Mouse (Mus musculus) kidney, adult 2 months (tissue): ENCODE measurements at regions not wholly inside any gene's neighbourhood (a gene's known extent, or its start where the extent isn't known, plus 50 kb on each side); places are given as distances from the start of the nearest gene placed in this dataset.

Experiments
- DNase-seq: peaks from one replicate; pipeline ENCODE4 v3.0.0; 2021
- H3K27ac ChIP-seq: fragments of 200-500 bp; 2 replicates; pipeline ENCODE4 v1.5.1; 2012; ENCODE audit warnings: low read depth, low read length, control low read depth, inconsistent platforms; ENCODE audit not compliant: insufficient read depth
- H3K27me3 ChIP-seq: fragments of 200-500 bp; replicated peaks from 2 replicates; pipeline ENCODE4 v1.6.1; 2012; ENCODE audit warnings: mild to moderate bottlenecking, moderate library complexity, low read length, inconsistent platforms; ENCODE audit not compliant: control insufficient read depth, insufficient read depth
- H3K36me3 ChIP-seq: fragments of 200-500 bp; 2 replicates; pipeline ENCODE4 v1.6.1; 2012; ENCODE audit warnings: mild to moderate bottlenecking, moderate library complexity, low read length, inconsistent platforms; ENCODE audit not compliant: control insufficient read depth, insufficient read depth
- H3K4me1 ChIP-seq: fragments of 200-500 bp; 2 replicates; pipeline ENCODE4 v1.6.1; 2011; ENCODE audit warnings: low read length; ENCODE audit not compliant: control insufficient read depth, insufficient read depth
- H3K4me3 ChIP-seq: fragments of 200-500 bp; 2 replicates; pipeline ENCODE4 v1.5.1; 2011; ENCODE audit warnings: mild to moderate bottlenecking, low read depth, low read length, control low read depth; ENCODE audit not compliant: insufficient read depth
- CTCF ChIP-seq: fragments of 200-500 bp; conservative IDR thresholded peaks from 2 replicates; pipeline ENCODE4 v1.5.1; 2011; ENCODE audit warnings: low read depth, mild to moderate bottlenecking, control low read depth, low read length, moderate library complexity, mixed read lengths; ENCODE audit not compliant: insufficient read depth, insufficient read length
- POLR2A ChIP-seq: fragments of 200-500 bp; IDR thresholded peaks from one replicate; pipeline ENCODE4 v1.6.1; 2011; ENCODE audit warnings: low read depth, low read length, control low read depth
- WGBS: fragments of 180-500 bp; shearing (Covaris S2); methylation state at CpG from one replicate; pipeline ENCODE4 v1.1.7; 2018; 5-methylcytosine and 5-hydroxymethylcytosine counted together

- DNase-seq: peak; percentile 48
- no peak overlapping the region for H3K4me3 ChIP-seq
- 40% methylated on average over 5 of the region's 5 CpGs for WGBS
- TF ChIP-seq CTCF: no peak
- TF ChIP-seq POLR2A: no peak
- H3K27ac ChIP-seq: no peak overlapping the region
- H3K4me1 ChIP-seq: no peaks in the 10 kb centered on the region
- no peaks in the 10 kb centered on the region for H3K36me3 ChIP-seq
- H3K27me3 ChIP-seq: no peaks in the 10 kb centered on the region
Measured at GRCm38 (mm10) chr3:151386103-151386502, 51.6 kb upstream of the Adgrl4 start.
